Mouse (Mus musculus): ENCODE measurements around the gene Zfp398. TPM values are rescaled to one million over a fixed set of nuclear protein-coding genes. Genes with fewer than 3 reads are reported as not detected.

The Zfp398 gene
- polyA plus RNA-seq, 1 experiment from 2014 or later: 5.6 TPM

- Histone ChIP-seq H3K9me3 (ENCODE audit: control insufficient read depth, low read length) (no peaks in the 10 kb centered on the region), H3K4me1 (replicated peaks; ENCODE audit: control insufficient read depth, insufficient read depth, low read length) (peaks cover 17% of the 10 kb centered on the region), H3K27ac (ENCODE audit: low read depth, low read length) (no peak overlapping the region), H3K36me3 (ENCODE audit: control insufficient read depth, insufficient read depth, low read length) (no peaks in the 10 kb centered on the region), H3K9ac (ENCODE audit: low read depth, low read length) (no peak overlapping the region), H3K27me3 (replicated peaks; ENCODE audit: control insufficient read depth, insufficient read depth, low read length) (no peaks in the 10 kb centered on the region), H3K4me2 (no peak overlapping the region), H3K4me3 (ENCODE audit: low read depth, low read length) (no peak overlapping the region)
- WGBS: 85% methylated on average over 3 of the region's 3 CpGs
- no peak for ATAC-seq (replicated peaks; ENCODE audit: low FRiP score)
- DNase-seq (ENCODE audit: low spot score): no peak
These were observed 83.4 kb downstream of the Zfp398 start for GRCm38 (mm10) chr6:47918768-47919274.

GRCm38 (mm10) chr6:47919646-47920446 is 84.4 kb downstream of the Zfp398 start:
- DNase-seq (ENCODE audit: low spot score) (no peak), ATAC-seq (replicated peaks; ENCODE audit: low FRiP score) (peak; percentile 10; the same call in 1 of the 2 replicates)
- Histone ChIP-seq H3K9ac (ENCODE audit: low read depth, low read length) (peak overlapping the region; percentile 93), H3K27me3 (replicated peaks; ENCODE audit: control insufficient read depth, insufficient read depth, low read length) (no peaks in the 10 kb centered on the region), H3K27ac (ENCODE audit: low read depth, low read length) (peak overlapping the region; percentile 97), H3K4me3 (ENCODE audit: low read depth, low read length) (peak overlapping the region; percentile 75), H3K4me2 (peak overlapping the region; percentile 92), H3K36me3 (ENCODE audit: control insufficient read depth, insufficient read depth, low read length) (no peaks in the 10 kb centered on the region), H3K4me1 (replicated peaks; ENCODE audit: control insufficient read depth, insufficient read depth, low read length) (peaks cover 17% of the 10 kb centered on the region), H3K9me3 (ENCODE audit: control insufficient read depth, low read length) (no peaks in the 10 kb centered on the region)
- 28% methylated on average over 11 of the region's 11 CpGs for WGBS

GRCm38 (mm10) chr6:47920447-47921340 is 85.2 kb downstream of the Zfp398 start, which contains the start of gene Zfp212:
TSS of gene Zfp212 (plus strand) at chr6:47920476.
- H3K9ac ChIP-seq (ENCODE audit: low read depth, low read length): peak within 1 kb of the TSS; percentile 93
- WGBS: under 1% methylated on average over 67 of the region's 67 CpGs
- H3K36me3 ChIP-seq (ENCODE audit: control insufficient read depth, insufficient read depth, low read length): no peaks in the 10 kb centered on the region
- H3K9me3 ChIP-seq (ENCODE audit: control insufficient read depth, low read length): no peaks in the 10 kb centered on the region
- H3K4me2 ChIP-seq: peak within 1 kb of the TSS; percentile 92
- no peaks in the 10 kb centered on the region for H3K27me3 ChIP-seq (replicated peaks; ENCODE audit: control insufficient read depth, insufficient read depth, low read length)
- peak; percentile 90 for ATAC-seq (replicated peaks; ENCODE audit: low FRiP score)
- H3K4me1 ChIP-seq (replicated peaks; ENCODE audit: control insufficient read depth, insufficient read depth, low read length): peaks cover 17% of the 10 kb centered on the region
- peak within 1 kb of the TSS; percentile 97 for H3K27ac ChIP-seq (ENCODE audit: low read depth, low read length)
- H3K4me3 ChIP-seq (ENCODE audit: low read depth, low read length): peak within 1 kb of the TSS; percentile 75
- DNase-seq (ENCODE audit: low spot score): peak; percentile 95

MicroRNAs encoded within 50 kb of the gene (microRNA counts, 519-probe panel; counts per million panel counts)
- not detected for microRNA mmu-miR-704

Small RNAs within 50 kb of the gene (microRNA-seq; reads per million reads assigned to microRNA genes)
- 1.1 reads per million for gene Mir704 (ENCODE audit: borderline number of aligned reads)

Other genes with a start within 250 kb of the Zfp398 start
- gene Ezh2, start 240.3 kb upstream of the Zfp398 start, polyA plus RNA-seq (2014; fragmentation: Nextera tagmentation; extraction: Ambion mirVana): 81.6 and 82.3 TPM in 2 replicates
- gene Pdia4, start 22.2 kb upstream of the Zfp398 start, polyA plus RNA-seq (2014; fragmentation: Nextera tagmentation; extraction: Ambion mirVana): 233 and 252 TPM in 2 replicates
- gene Zfp786, start 4.8 kb upstream of the Zfp398 start, polyA plus RNA-seq (2014; fragmentation: Nextera tagmentation; extraction: Ambion mirVana): 0.90 and 1.3 TPM in 2 replicates
- gene Zfp282, start 41.5 kb downstream of the Zfp398 start, polyA plus RNA-seq (2014; fragmentation: Nextera tagmentation; extraction: Ambion mirVana): 8.3 and 8.8 TPM in 2 replicates
- 9.5 and 9.8 TPM in 2 replicates for gene Zfp212, start 84.8 kb downstream of the Zfp398 start, polyA plus RNA-seq (2014; fragmentation: Nextera tagmentation; extraction: Ambion mirVana)
- 6.0 and 9.4 TPM in 2 replicates for gene Zfp956, start 117.7 kb downstream of the Zfp398 start, polyA plus RNA-seq (2014; fragmentation: Nextera tagmentation; extraction: Ambion mirVana)
- 7.4 and 8.6 TPM in 2 replicates for gene Zfp777, start 213.2 kb downstream of the Zfp398 start, polyA plus RNA-seq (2014; fragmentation: Nextera tagmentation; extraction: Ambion mirVana)